Mouse (Mus musculus) midbrain, embryonic 14.5 days (tissue): ENCODE data around the gene Zcwpw1. TPM values are rescaled to one million over a fixed set of nuclear protein-coding genes. Genes with fewer than 3 reads are reported as not detected.
A peak's percentile ranks its signal among the peaks of the same experiment; 100 is the strongest.
"Not testable (repeated sequence)": the region's sequence is repeated elsewhere in the genome, so short reads cannot be mapped to it uniquely, and the experiment has no call there.

Experiments used
- ATAC-seq: fragments of 200-750 bp; cut with Nextera tagmentation; 2 replicates; pipeline ENCODE4 v1.8.0; 2017; ENCODE audit warnings: moderate number of reproducible peaks, moderate library complexity; ENCODE audit not compliant: low FRiP score, low TSS enrichment
- DNase-seq: peaks from one replicate; pipeline ENCODE4 v3.0.0-alpha.2; 2015
- H3K27ac ChIP-seq: fragments of 300-500 bp; sonication (generic); replicated peaks from 2 replicates; pipeline ENCODE4 v1.5.1; 2014; ENCODE audit warnings: mild to moderate bottlenecking, low read depth, low read length, moderate library complexity
- H3K27me3 ChIP-seq: fragments of 300-500 bp; sonication (generic); 2 replicates; pipeline ENCODE4 v1.6.1; 2014; ENCODE audit warnings: low read length, control low read depth, mixed read lengths; ENCODE audit not compliant: control insufficient read depth, insufficient read depth
- H3K36me3 ChIP-seq: fragments of 300-500 bp; sonication (generic); 2 replicates; pipeline ENCODE4 v1.6.1; 2014; ENCODE audit warnings: low read length, control low read depth; ENCODE audit not compliant: control insufficient read depth, insufficient read depth
- H3K4me1 ChIP-seq: fragments of 300-500 bp; sonication (generic); 2 replicates; pipeline ENCODE4 v1.6.1; 2014; ENCODE audit warnings: mild to moderate bottlenecking, antibody characterized with exemption, low read length, control low read depth; ENCODE audit not compliant: control insufficient read depth, insufficient read depth
- H3K4me2 ChIP-seq: fragments of 300-500 bp; sonication (generic); 2 replicates; pipeline ENCODE4 v1.6.1; 2014; ENCODE audit warnings: mild to moderate bottlenecking, low read length, moderate library complexity
- H3K4me3 ChIP-seq: fragments of 300-500 bp; sonication (generic); replicated peaks from 2 replicates; pipeline ENCODE4 v1.5.1; 2014; ENCODE audit warnings: low read depth, low read length
- H3K9ac ChIP-seq: fragments of 300-500 bp; sonication (generic); replicated peaks from 2 replicates; pipeline ENCODE4 v1.6.1; 2014; ENCODE audit warnings: mild to moderate bottlenecking, low read length, moderate library complexity
- H3K9me3 ChIP-seq: fragments of 300-500 bp; sonication (generic); 2 replicates; pipeline ENCODE4 v1.6.1; 2016; ENCODE audit warnings: low read length, control low read depth, mixed read lengths; ENCODE audit not compliant: control insufficient read depth
- WGBS: fragments of 180-500 bp; shearing (Covaris S2); extraction: QIAGEN DNeasy Blood & Tissue Kit; methylation state at CpG from one replicate; pipeline ENCODE4 v1.1.7; 2014; 5-methylcytosine and 5-hydroxymethylcytosine counted together
- polyA plus RNA-seq: library from polyadenylated mRNA; unstranded; fragments of >200 nt; fragmentation: Nextera tagmentation; extraction: Ambion mirVana; gene quantifications from 2 replicates; pipeline ENCODE4 v1.2.1, GENCODE M21; 2014

Zcwpw1 gene
- polyA plus RNA-seq, 1 experiment from 2014 or later, result 8.2 TPM

GRCm38 (mm10) chr5:137745214-137746171, 42.1 kb upstream of the Zcwpw1 start, which contains the start of gene Tsc22d4:
Gene Tsc22d4, plus strand, starts transcription at chr5:137745730.
- H3K27ac ChIP-seq, result peak within 1 kb of the TSS; percentile 89
- H3K27me3 ChIP-seq, result no peaks in the 10 kb centered on the region
- H3K9ac ChIP-seq, result peak within 1 kb of the TSS; percentile 68
- DNase-seq (peak; percentile 94), ATAC-seq (peak; percentile 79)
- H3K36me3 ChIP-seq, result no peaks in the 10 kb centered on the region
- H3K4me1 ChIP-seq, result peaks cover 16% of the 10 kb centered on the region
- 4% methylated on average over 28 of the region's 28 CpGs for WGBS
- H3K4me2 ChIP-seq, result peak within 1 kb of the TSS; percentile 95
- no peaks in the 10 kb centered on the region for H3K9me3 ChIP-seq
- H3K4me3 ChIP-seq, result peak within 1 kb of the TSS; percentile 51

DNA sequence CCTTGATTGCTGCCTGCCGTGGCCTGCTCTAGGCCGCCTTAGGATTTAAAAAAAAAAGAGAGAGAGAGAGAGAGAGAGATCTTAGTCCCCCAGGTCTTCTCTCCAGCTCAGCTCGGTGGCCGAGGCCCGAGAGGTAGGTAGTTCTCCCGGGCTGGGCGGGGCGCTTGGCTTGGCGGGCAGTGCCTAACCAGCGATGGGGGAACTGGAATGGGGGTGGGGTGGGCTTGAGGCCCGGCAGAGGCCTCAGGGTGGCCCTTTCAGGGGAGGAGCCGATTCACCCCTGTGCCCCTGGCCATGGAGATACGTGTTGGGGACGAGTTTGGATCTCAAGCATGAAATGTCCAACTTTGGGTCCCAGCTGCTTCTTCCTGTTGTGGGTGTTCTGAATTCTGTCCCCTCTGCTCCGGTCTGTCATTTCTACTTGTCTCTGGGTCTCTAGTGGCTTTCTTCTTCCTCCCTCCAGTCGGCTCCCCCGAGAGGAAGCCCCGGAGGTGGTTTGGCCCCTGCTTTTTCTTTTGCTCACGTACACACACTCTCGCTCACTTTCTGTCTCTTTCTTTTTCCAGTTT, 41.2 kb upstream of the Zcwpw1 start:
- ATAC-seq (0 out of 2 replicates have a peak, but pooled peaks have one; percentile 1), DNase-seq (peak; percentile 65)
- Histone ChIP-seq H3K36me3 (peaks cover 4% of the 10 kb centered on the region; the same call in 1 of the 2 replicates), H3K4me2 (peak overlapping the region; percentile 95), H3K27ac (peak overlapping the region; percentile 89), H3K4me3 (peak overlapping the region; percentile 51), H3K27me3 (no peaks in the 10 kb centered on the region), H3K9me3 (no peaks in the 10 kb centered on the region), H3K4me1 (peaks cover 16% of the 10 kb centered on the region), H3K9ac (peak overlapping the region; percentile 68)
- WGBS, result 0% methylated on average over 20 of the region's 20 CpGs

GRCm38 (mm10) chr5:137746851-137747325, 40.7 kb upstream of the Zcwpw1 start:
- peaks cover 8% of the 10 kb centered on the region; the same call in 1 of the 2 replicates for H3K36me3 ChIP-seq
- no peaks in the 10 kb centered on the region for H3K27me3 ChIP-seq
- peaks cover 16% of the 10 kb centered on the region for H3K4me1 ChIP-seq
- H3K27ac ChIP-seq, result peak overlapping the region; percentile 89
- peak overlapping the region; percentile 95 for H3K4me2 ChIP-seq
- H3K9ac ChIP-seq, result peak overlapping the region; percentile 68
- H3K4me3 ChIP-seq, result peak overlapping the region; percentile 51
- DNase-seq (peak; percentile 43), ATAC-seq (no peak)
- WGBS, result 2% methylated on average over 16 of the region's 16 CpGs
- no peaks in the 10 kb centered on the region for H3K9me3 ChIP-seq

- H3K4me3 ChIP-seq, result peak overlapping the region; percentile 51
- H3K4me2 ChIP-seq, result peak overlapping the region; percentile 95
- peak overlapping the region; percentile 64 for H3K27ac ChIP-seq
- DNase-seq (peak; percentile 46), ATAC-seq (no peak)
- WGBS, result 8% methylated on average over 26 of the region's 26 CpGs
- H3K36me3 ChIP-seq, result peaks cover 12% of the 10 kb centered on the region; the same call in 1 of the 2 replicates
- H3K9me3 ChIP-seq, result no peaks in the 10 kb centered on the region
- H3K9ac ChIP-seq, result peak overlapping the region; percentile 68
- no peaks in the 10 kb centered on the region for H3K27me3 ChIP-seq
- H3K4me1 ChIP-seq, result peaks cover 16% of the 10 kb centered on the region
Observed at GRCm38 (mm10) chr5:137747326-137747961, 40.2 kb upstream of the Zcwpw1 start.

DNA sequence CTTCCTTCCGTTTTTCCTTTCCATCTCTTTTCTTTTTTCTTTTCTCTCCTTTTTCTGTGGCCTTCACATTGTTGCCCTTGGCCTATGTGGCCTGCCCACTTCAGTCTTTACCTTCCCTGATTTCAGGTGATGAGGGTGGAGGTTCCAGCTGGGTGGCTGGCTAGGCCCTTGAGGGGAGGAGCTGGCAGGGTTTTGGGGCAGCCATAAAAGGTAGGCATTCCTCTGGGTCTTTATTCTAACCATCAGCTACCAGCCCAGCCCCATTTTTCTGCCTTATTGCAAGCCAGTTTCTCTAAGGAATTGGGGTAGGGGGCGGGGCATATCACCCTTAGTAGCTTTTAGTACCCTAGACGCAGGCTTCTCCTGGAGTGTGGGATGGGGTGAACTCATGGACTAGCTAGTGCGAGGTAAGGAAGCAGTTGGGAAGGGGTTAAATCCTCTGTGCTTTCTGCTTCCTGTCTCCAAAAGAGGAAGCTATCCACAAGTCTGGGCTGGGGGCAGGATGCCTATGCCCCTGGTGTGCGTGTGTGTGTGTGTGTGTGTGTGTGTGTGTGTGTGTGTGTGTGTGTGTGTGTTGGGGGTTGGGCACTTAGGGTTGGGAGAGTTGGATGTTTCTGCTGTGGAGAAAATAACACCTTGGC, 39.3 kb upstream of the Zcwpw1 start:
- peak overlapping the region; percentile 51 for H3K4me3 ChIP-seq
- H3K27ac ChIP-seq, result no peak overlapping the region
- H3K27me3 ChIP-seq, result no peaks in the 10 kb centered on the region
- WGBS, result 50% methylated on average over 5 of the region's 5 CpGs
- peak overlapping the region; percentile 95 for H3K4me2 ChIP-seq
- no peaks in the 10 kb centered on the region for H3K9me3 ChIP-seq
- peaks cover 17% of the 10 kb centered on the region; the same call in 1 of the 2 replicates for H3K36me3 ChIP-seq
- H3K9ac ChIP-seq, result peak overlapping the region; percentile 1; the same call in 1 of the 2 replicates
- no peak for ATAC-seq
- DNase-seq, result no peak
- H3K4me1 ChIP-seq, result peaks cover 16% of the 10 kb centered on the region

DNA sequence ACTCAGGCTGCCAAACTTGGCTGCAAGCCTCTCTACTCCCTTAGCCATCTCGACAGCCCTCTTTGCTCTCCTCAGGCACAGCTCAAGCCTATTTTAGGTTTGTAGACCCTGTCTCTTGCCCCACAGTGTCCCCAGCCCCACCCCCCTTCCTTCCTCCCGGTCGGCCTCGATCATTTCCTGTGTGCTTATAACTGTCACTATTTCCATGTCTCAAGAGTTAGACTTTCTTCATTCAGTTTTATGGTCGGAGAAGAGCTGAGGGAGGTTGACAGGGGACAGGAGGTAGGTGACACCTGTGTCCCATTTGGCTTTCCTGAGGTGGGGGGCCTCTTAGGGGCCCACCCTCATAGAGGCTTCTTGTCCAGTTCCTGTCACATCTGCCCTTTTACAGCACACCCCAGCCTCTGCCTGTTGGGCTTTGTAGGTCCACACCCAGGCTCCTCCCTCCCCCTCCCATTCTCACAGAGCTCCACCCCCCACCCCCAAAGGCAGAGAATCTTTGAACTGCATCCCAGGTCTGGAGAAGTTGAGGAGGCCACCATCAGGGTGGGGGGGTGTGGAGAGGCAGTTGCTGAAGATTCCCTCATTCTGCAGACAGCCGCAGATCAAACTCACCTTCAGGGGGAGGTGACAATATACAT, 38.3 kb upstream of the Zcwpw1 start:
- Histone ChIP-seq H3K4me2 (peak overlapping the region; percentile 95), H3K27ac (no peak overlapping the region)

DNA sequence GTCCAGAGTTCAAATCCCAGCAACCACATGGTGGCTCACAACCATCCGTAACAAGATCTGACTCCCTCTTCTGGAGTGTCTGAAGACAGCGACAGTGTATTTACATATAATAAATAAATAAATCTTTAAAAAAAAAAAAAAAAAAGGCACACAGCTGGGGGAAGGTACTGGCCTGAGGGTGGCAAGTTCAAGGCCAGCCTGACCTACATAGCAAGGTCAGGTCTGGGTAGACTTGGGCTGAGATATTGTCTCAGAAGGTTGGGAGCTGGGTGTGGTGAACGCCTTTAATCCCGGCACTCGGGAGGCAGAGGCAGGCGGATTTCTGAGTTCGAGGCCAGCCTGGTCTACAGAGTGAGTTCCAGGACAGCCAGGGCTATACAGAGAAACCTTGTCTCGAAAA, 37.4 kb upstream of the Zcwpw1 start:
- WGBS, result 98% methylated on average over 6 of the region's 8 CpGs
- H3K4me1 ChIP-seq, result peaks cover 16% of the 10 kb centered on the region
- H3K4me2 ChIP-seq, H3K27ac ChIP-seq, H3K27me3 ChIP-seq, H3K9ac ChIP-seq, H3K9me3 ChIP-seq, H3K4me3 ChIP-seq, DNase-seq, ATAC-seq: not testable (repeated sequence)
- H3K36me3 ChIP-seq, result peaks cover 25% of the 10 kb centered on the region

More for the DNA sequence above, 38.3 kb upstream of the Zcwpw1 start:
- no peaks in the 10 kb centered on the region for H3K27me3 ChIP-seq
- peaks cover 25% of the 10 kb centered on the region for H3K36me3 ChIP-seq
- DNase-seq, result no peak
- no peak overlapping the region for H3K9ac ChIP-seq
- no peak for ATAC-seq
- 92% methylated on average over 6 of the region's 6 CpGs for WGBS
- H3K9me3 ChIP-seq, result no peaks in the 10 kb centered on the region
- H3K4me3 ChIP-seq, result no peak overlapping the region
- H3K4me1 ChIP-seq, result peaks cover 16% of the 10 kb centered on the region
